Mouse (Mus musculus) lung, adult 2 months (tissue): ENCODE measurements around the gene Bbx.

Experiments used
- CTCF ChIP-seq: fragments of 200-500 bp; IDR thresholded peaks from 2 replicates; pipeline ENCODE4 v1.5.1; 2011; ENCODE audit warnings: mild to moderate bottlenecking, low read length, control low read depth; ENCODE audit not compliant: insufficient read depth
- POLR2A ChIP-seq: fragments of 200-500 bp; IDR thresholded peaks from 2 replicates; pipeline ENCODE4 v1.6.1; 2011; ENCODE audit warnings: low read depth, mild to moderate bottlenecking, control low read depth, low read length, borderline replicate concordance; ENCODE audit errors: extremely low read depth

- TF ChIP-seq CTCF (no peak), POLR2A (no peak)
Observed at GRCm38 (mm10) chr16:50262209-50262608, 170.0 kb downstream of the Bbx start.
